Mouse (Mus musculus): ENCODE results near the gene Adamts14. TPM values are rescaled to one million over a fixed set of nuclear protein-coding genes. Genes with fewer than 3 reads are reported as not detected.

The Adamts14 gene
- polyA plus RNA-seq, 1 experiment: 3.3 TPM

- WGBS: 92% methylated on average over 4 of the region's 4 CpGs
- DNase-seq: no peak
- Histone ChIP-seq H3K4me3 (ENCODE audit: control insufficient read depth, insufficient read depth, low read length) (no peak overlapping the region), H3K4me1 (replicated peaks; ENCODE audit: control insufficient read depth, insufficient read depth, low read length) (no peaks in the 10 kb centered on the region), H3K27ac (ENCODE audit: control insufficient read depth, insufficient read depth, low read length) (no peak overlapping the region), H3K36me3 (ENCODE audit: control insufficient read depth, insufficient read depth, low read length) (no peaks in the 10 kb centered on the region), H3K27me3 (ENCODE audit: control insufficient read depth, insufficient read depth, low read length) (no peaks in the 10 kb centered on the region)
- TF ChIP-seq CTCF (IDR thresholded peaks at IDR 0.05; ENCODE audit: borderline replicate concordance, control insufficient read depth, extremely low read depth, insufficient read depth, low read length, poor library complexity): no peak
Observed at GRCm38 (mm10) chr10:61160671-61161070, 112.6 kb downstream of the Adamts14 start.

GRCm38 (mm10) chr10:61160089-61160488, 113.1 kb downstream of the Adamts14 start:
- DNase-seq: no peak
- Histone ChIP-seq H3K27me3 (ENCODE audit: control insufficient read depth, insufficient read depth, low read length) (no peaks in the 10 kb centered on the region), H3K27ac (ENCODE audit: control insufficient read depth, insufficient read depth, low read length) (no peak overlapping the region), H3K36me3 (ENCODE audit: control insufficient read depth, insufficient read depth, low read length) (no peaks in the 10 kb centered on the region), H3K4me1 (replicated peaks; ENCODE audit: control insufficient read depth, insufficient read depth, low read length) (no peaks in the 10 kb centered on the region), H3K4me3 (ENCODE audit: control insufficient read depth, insufficient read depth, low read length) (no peak overlapping the region)
- WGBS: 90% methylated on average over 7 of the region's 7 CpGs
- no peak for TF ChIP-seq CTCF (IDR thresholded peaks at IDR 0.05; ENCODE audit: borderline replicate concordance, control insufficient read depth, extremely low read depth, insufficient read depth, low read length, poor library complexity)
- TF ChIP-seq POLR2A (IDR thresholded peaks at IDR 0.05; ENCODE audit: control insufficient read depth, extremely low read depth, insufficient read depth, low read length, poor library complexity): no peak

- Histone ChIP-seq H3K27ac (ENCODE audit: control insufficient read depth, insufficient read depth, low read length) (no peak overlapping the region), H3K4me1 (replicated peaks; ENCODE audit: control insufficient read depth, insufficient read depth, low read length) (no peaks in the 10 kb centered on the region), H3K4me3 (ENCODE audit: control insufficient read depth, insufficient read depth, low read length) (no peak overlapping the region), H3K27me3 (ENCODE audit: control insufficient read depth, insufficient read depth, low read length) (no peaks in the 10 kb centered on the region), H3K36me3 (ENCODE audit: control insufficient read depth, insufficient read depth, low read length) (no peaks in the 10 kb centered on the region)
- no peak for DNase-seq
- 94% methylated on average over 3 of the region's 3 CpGs for WGBS
- TF ChIP-seq CTCF (IDR thresholded peaks at IDR 0.05; ENCODE audit: borderline replicate concordance, control insufficient read depth, extremely low read depth, insufficient read depth, low read length, poor library complexity): no peak
- no peak for TF ChIP-seq POLR2A (IDR thresholded peaks at IDR 0.05; ENCODE audit: control insufficient read depth, extremely low read depth, insufficient read depth, low read length, poor library complexity)
Observed at GRCm38 (mm10) chr10:61158594-61158993, 114.6 kb downstream of the Adamts14 start.

GRCm38 (mm10) chr10:61156453-61156852, 116.8 kb downstream of the Adamts14 start:
- Histone ChIP-seq H3K36me3 (ENCODE audit: control insufficient read depth, insufficient read depth, low read length) (no peaks in the 10 kb centered on the region), H3K4me3 (ENCODE audit: control insufficient read depth, insufficient read depth, low read length) (no peak overlapping the region), H3K4me1 (replicated peaks; ENCODE audit: control insufficient read depth, insufficient read depth, low read length) (no peaks in the 10 kb centered on the region), H3K27me3 (ENCODE audit: control insufficient read depth, insufficient read depth, low read length) (no peaks in the 10 kb centered on the region), H3K27ac (ENCODE audit: control insufficient read depth, insufficient read depth, low read length) (no peak overlapping the region)
- DNase-seq: no peak
- TF ChIP-seq CTCF (IDR thresholded peaks at IDR 0.05; ENCODE audit: borderline replicate concordance, control insufficient read depth, extremely low read depth, insufficient read depth, low read length, poor library complexity) (no peak), POLR2A (IDR thresholded peaks at IDR 0.05; ENCODE audit: control insufficient read depth, extremely low read depth, insufficient read depth, low read length, poor library complexity) (no peak)
- WGBS: 86% methylated on average over 2 of the region's 2 CpGs

GRCm38 (mm10) chr10:61155611-61156010, 117.6 kb downstream of the Adamts14 start:
- TF ChIP-seq POLR2A (IDR thresholded peaks at IDR 0.05; ENCODE audit: control insufficient read depth, extremely low read depth, insufficient read depth, low read length, poor library complexity) (no peak), CTCF (IDR thresholded peaks at IDR 0.05; ENCODE audit: borderline replicate concordance, control insufficient read depth, extremely low read depth, insufficient read depth, low read length, poor library complexity) (no peak)

GRCm38 (mm10) chr10:61152131-61152530, 121.1 kb downstream of the Adamts14 start:
- Histone ChIP-seq H3K27me3 (ENCODE audit: control insufficient read depth, insufficient read depth, low read length) (no peaks in the 10 kb centered on the region), H3K4me1 (replicated peaks; ENCODE audit: control insufficient read depth, insufficient read depth, low read length) (no peaks in the 10 kb centered on the region), H3K4me3 (ENCODE audit: control insufficient read depth, insufficient read depth, low read length) (no peak overlapping the region), H3K27ac (ENCODE audit: control insufficient read depth, insufficient read depth, low read length) (no peak overlapping the region), H3K36me3 (ENCODE audit: control insufficient read depth, insufficient read depth, low read length) (no peaks in the 10 kb centered on the region)
- TF ChIP-seq CTCF (IDR thresholded peaks at IDR 0.05; ENCODE audit: borderline replicate concordance, control insufficient read depth, extremely low read depth, insufficient read depth, low read length, poor library complexity) (no peak), POLR2A (IDR thresholded peaks at IDR 0.05; ENCODE audit: control insufficient read depth, extremely low read depth, insufficient read depth, low read length, poor library complexity) (no peak)
- no peak for DNase-seq

More at GRCm38 (mm10) chr10:61155611-61156010, 117.6 kb downstream of the Adamts14 start:
- Histone ChIP-seq H3K4me1 (replicated peaks; ENCODE audit: control insufficient read depth, insufficient read depth, low read length) (no peaks in the 10 kb centered on the region), H3K27ac (ENCODE audit: control insufficient read depth, insufficient read depth, low read length) (no peak overlapping the region), H3K4me3 (ENCODE audit: control insufficient read depth, insufficient read depth, low read length) (no peak overlapping the region), H3K27me3 (ENCODE audit: control insufficient read depth, insufficient read depth, low read length) (no peaks in the 10 kb centered on the region), H3K36me3 (ENCODE audit: control insufficient read depth, insufficient read depth, low read length) (no peaks in the 10 kb centered on the region)
- DNase-seq: no peak
- 87% methylated on average over 3 of the region's 3 CpGs for WGBS

- no peak for TF ChIP-seq POLR2A (IDR thresholded peaks at IDR 0.05; ENCODE audit: control insufficient read depth, extremely low read depth, insufficient read depth, low read length, poor library complexity)
- TF ChIP-seq CTCF (IDR thresholded peaks at IDR 0.05; ENCODE audit: borderline replicate concordance, control insufficient read depth, extremely low read depth, insufficient read depth, low read length, poor library complexity): no peak
- DNase-seq: no peak
- H3K27ac ChIP-seq (ENCODE audit: control insufficient read depth, insufficient read depth, low read length): no peak overlapping the region
- no peaks in the 10 kb centered on the region for H3K36me3 ChIP-seq (ENCODE audit: control insufficient read depth, insufficient read depth, low read length)
- no peak overlapping the region for H3K4me3 ChIP-seq (ENCODE audit: control insufficient read depth, insufficient read depth, low read length)
- no peaks in the 10 kb centered on the region; the same call in 1 of the 2 replicates for H3K4me1 ChIP-seq (replicated peaks; ENCODE audit: control insufficient read depth, insufficient read depth, low read length)
- H3K27me3 ChIP-seq (ENCODE audit: control insufficient read depth, insufficient read depth, low read length): no peaks in the 10 kb centered on the region
- 82% methylated on average over 6 of the region's 6 CpGs for WGBS
Observed at GRCm38 (mm10) chr10:61150616-61151015, 122.6 kb downstream of the Adamts14 start.

All from thymus, adult 2 months (tissue).